Mouse (Mus musculus) lung, adult 2 months (tissue): ENCODE data around the gene Hipk4. TPM values are rescaled to one million over a fixed set of nuclear protein-coding genes. Genes with fewer than 3 reads are reported as not detected.

Experiments
- DNase-seq: peaks from one replicate; pipeline ENCODE4 v3.0.0; 2022
- H3K4me1 ChIP-seq: fragments of 200-500 bp; 2 replicates; pipeline ENCODE4 v1.6.1; 2011; ENCODE audit warnings: low read length; ENCODE audit not compliant: control insufficient read depth, insufficient read depth
- H3K4me3 ChIP-seq: fragments of 200-500 bp; replicated peaks from 2 replicates; pipeline ENCODE3; 2011; ENCODE audit warnings: low read depth, mild to moderate bottlenecking, control low read depth, low read length; ENCODE audit errors: extremely low read depth
- CTCF ChIP-seq: fragments of 200-500 bp; IDR thresholded peaks from 2 replicates; pipeline ENCODE4 v1.5.1; 2011; ENCODE audit warnings: mild to moderate bottlenecking, low read length, control low read depth; ENCODE audit not compliant: insufficient read depth
- POLR2A ChIP-seq: fragments of 200-500 bp; IDR thresholded peaks from 2 replicates; pipeline ENCODE4 v1.6.1; 2011; ENCODE audit warnings: low read depth, mild to moderate bottlenecking, control low read depth, low read length, borderline replicate concordance; ENCODE audit errors: extremely low read depth
- WGBS: fragments of 180-500 bp; shearing (Covaris S2); methylation state at CpG from one replicate; pipeline ENCODE4 v1.1.7; 2018; 5-methylcytosine and 5-hydroxymethylcytosine counted together
- polyA plus RNA-seq: library from polyadenylated mRNA; depleted of rRNA; stranded (reverse); fragments of >200 nt; gene quantifications from 2 replicates; pipeline ENCODE4 v1.2.3, GENCODE M21; 2012; rRNA removed

Gene Hipk4
- polyA plus RNA-seq = 1.3 and 1.8 TPM in 2 replicates

- H3K4me1 ChIP-seq = 0 out of 2 replicates have a peak, but pooled peaks cover 3% of the 10 kb centered on the region
- TF ChIP-seq CTCF (no peak), POLR2A (no peak)
- H3K4me3 ChIP-seq = no peak within 1 kb of the TSS
- no peak for DNase-seq
- 61% methylated on average over 5 of the region's 5 CpGs for WGBS
Observed at GRCm38 (mm10) chr7:27522967-27523366, at the start of gene Hipk4. Gene Hipk4 (plus strand): TSS chr7:27523267.

GRCm38 (mm10) chr7:27473835-27474489 lies 49.1 kb upstream of the Hipk4 start:
- H3K4me1 ChIP-seq = no peaks in the 10 kb centered on the region
- no peak for DNase-seq
- TF ChIP-seq POLR2A = no peak
- peak overlapping the region; percentile 97 for H3K4me3 ChIP-seq
- WGBS = under 1% methylated on average over 34 of the region's 34 CpGs

- TF ChIP-seq CTCF = peak; percentile 47
- TF ChIP-seq POLR2A = no peak
- Histone ChIP-seq H3K4me1 (no peaks in the 10 kb centered on the region), H3K4me3 (peak overlapping the region; percentile 97)
- DNase-seq = peak; percentile 96
- WGBS = 0% methylated on average over 23 of the region's 23 CpGs
Observed at GRCm38 (mm10) chr7:27474490-27474954, 48.5 kb upstream of the Hipk4 start.

GRCm38 (mm10) chr7:27475596-27475995 lies 47.5 kb upstream of the Hipk4 start:
- TF ChIP-seq CTCF (no peak), POLR2A (no peak)
- DNase-seq = no peak
- 98% methylated on average over 2 of the region's 2 CpGs for WGBS
- H3K4me3 ChIP-seq = no peak overlapping the region
- no peaks in the 10 kb centered on the region for H3K4me1 ChIP-seq

GRCm38 (mm10) chr7:27476098-27476635 lies 46.9 kb upstream of the Hipk4 start:
- 92% methylated on average over 14 of the region's 14 CpGs for WGBS
- TF ChIP-seq CTCF (no peak), POLR2A (no peak)
- H3K4me3 ChIP-seq = no peak overlapping the region
- DNase-seq = no peak
- H3K4me1 ChIP-seq = no peaks in the 10 kb centered on the region

- no peak for DNase-seq
- WGBS = 66% methylated on average over 7 of the region's 7 CpGs
- Histone ChIP-seq H3K4me1 (no peaks in the 10 kb centered on the region), H3K4me3 (no peak overlapping the region)
- TF ChIP-seq CTCF (no peak), POLR2A (no peak)
Observed at GRCm38 (mm10) chr7:27478561-27478960, 44.5 kb upstream of the Hipk4 start.

- TF ChIP-seq POLR2A (no peak), CTCF (no peak)
- 84% methylated on average over 1 of the region's 1 CpGs for WGBS
- H3K4me3 ChIP-seq = no peak overlapping the region
- H3K4me1 ChIP-seq = no peaks in the 10 kb centered on the region
- DNase-seq = no peak
Observed at GRCm38 (mm10) chr7:27479750-27480149, 43.3 kb upstream of the Hipk4 start.

- Histone ChIP-seq H3K4me1 (no peaks in the 10 kb centered on the region), H3K4me3 (no peak overlapping the region)
- WGBS = 60% methylated on average over 3 of the region's 3 CpGs
- TF ChIP-seq POLR2A = no peak
- TF ChIP-seq CTCF = no peak
- no peak for DNase-seq
Observed at GRCm38 (mm10) chr7:27480506-27480905, 42.6 kb upstream of the Hipk4 start.

GRCm38 (mm10) chr7:27480927-27481626 lies 42.0 kb upstream of the Hipk4 start:
- TF ChIP-seq POLR2A (no peak), CTCF (no peak)
- H3K4me3 ChIP-seq = peak overlapping the region; percentile 9
- H3K4me1 ChIP-seq = no peaks in the 10 kb centered on the region
- 15% methylated on average over 11 of the region's 11 CpGs for WGBS
- DNase-seq = no peak
